Mouse (Mus musculus) brown adipose tissue, adult 24 weeks (tissue): ENCODE data around the gene Ovca2. TPM values are rescaled to one million over a fixed set of nuclear protein-coding genes. Genes with fewer than 3 reads are reported as not detected.

ENCODE experiments used
- H3K27ac ChIP-seq: fragments of 200-500 bp; replicated peaks from 2 replicates; pipeline ENCODE4 v1.5.1; 2012; ENCODE audit warnings: low read depth, mild to moderate bottlenecking, low read length
- H3K4me1 ChIP-seq: fragments of 200-500 bp; 2 replicates; pipeline ENCODE4 v1.6.1; 2012; ENCODE audit warnings: low read length, mixed read lengths; ENCODE audit not compliant: control insufficient read depth, insufficient read depth, insufficient read length
- H3K4me3 ChIP-seq: fragments of 200-500 bp; 2 replicates; pipeline ENCODE4 v1.5.1; 2012; ENCODE audit warnings: low read depth, mild to moderate bottlenecking, low read length, moderate library complexity; ENCODE audit not compliant: insufficient read depth
- polyA plus RNA-seq: library from polyadenylated mRNA; stranded (reverse); fragments of >200 nt; gene quantifications from 2 replicates; pipeline ENCODE4 v1.2.4, GENCODE M21; 2012; ENCODE audit not compliant: missing spikeins, insufficient read depth, insufficient read length

The Ovca2 gene
- polyA plus RNA-seq, 1 experiment, result 13.2 TPM

DNA sequence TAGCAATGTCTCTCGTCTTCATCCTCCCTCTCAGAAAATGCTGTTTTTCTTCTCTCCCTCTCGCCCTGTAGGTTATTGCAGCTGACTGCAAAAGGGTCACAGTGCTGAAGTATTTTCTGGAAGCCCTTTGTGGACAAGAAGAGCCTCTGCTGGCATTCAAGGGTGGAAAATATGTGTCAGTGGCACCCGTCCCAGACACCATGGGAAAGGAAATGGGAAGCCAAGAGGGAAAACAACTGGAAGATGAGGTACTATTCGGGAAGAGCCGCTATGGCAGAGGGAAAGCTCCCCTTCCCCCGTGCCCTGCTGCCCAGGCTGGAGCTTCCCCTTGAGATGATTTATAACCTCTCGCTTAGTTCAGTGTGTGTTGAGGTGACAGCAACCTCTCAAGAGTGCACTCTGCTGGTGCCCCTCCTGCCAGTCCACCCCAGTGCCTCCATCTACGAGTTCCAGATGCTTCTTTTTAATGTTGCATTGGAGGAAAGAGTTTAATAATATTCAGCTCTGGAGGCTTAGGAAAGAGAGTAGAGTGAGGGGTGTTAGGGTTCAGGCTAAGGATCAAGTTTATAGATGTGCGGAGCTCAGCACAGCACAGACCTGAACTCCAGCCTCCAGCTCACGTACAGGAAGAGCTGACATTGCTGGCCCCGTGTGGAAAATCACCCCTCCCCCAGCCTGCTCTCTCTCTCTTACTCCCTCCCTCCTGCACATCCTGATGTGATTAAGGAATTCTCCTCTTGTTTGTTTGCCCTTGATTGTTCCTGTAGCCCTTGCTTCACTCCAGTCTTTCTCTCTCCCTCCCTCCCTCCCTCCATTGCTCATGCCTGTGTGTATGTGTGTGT, 39.3 kb downstream of the Ovca2 start:
- H3K27ac ChIP-seq, result peak overlapping the region; percentile 82
- no peak overlapping the region for H3K4me3 ChIP-seq
- H3K4me1 ChIP-seq, result peaks cover 58% of the 10 kb centered on the region

DNA sequence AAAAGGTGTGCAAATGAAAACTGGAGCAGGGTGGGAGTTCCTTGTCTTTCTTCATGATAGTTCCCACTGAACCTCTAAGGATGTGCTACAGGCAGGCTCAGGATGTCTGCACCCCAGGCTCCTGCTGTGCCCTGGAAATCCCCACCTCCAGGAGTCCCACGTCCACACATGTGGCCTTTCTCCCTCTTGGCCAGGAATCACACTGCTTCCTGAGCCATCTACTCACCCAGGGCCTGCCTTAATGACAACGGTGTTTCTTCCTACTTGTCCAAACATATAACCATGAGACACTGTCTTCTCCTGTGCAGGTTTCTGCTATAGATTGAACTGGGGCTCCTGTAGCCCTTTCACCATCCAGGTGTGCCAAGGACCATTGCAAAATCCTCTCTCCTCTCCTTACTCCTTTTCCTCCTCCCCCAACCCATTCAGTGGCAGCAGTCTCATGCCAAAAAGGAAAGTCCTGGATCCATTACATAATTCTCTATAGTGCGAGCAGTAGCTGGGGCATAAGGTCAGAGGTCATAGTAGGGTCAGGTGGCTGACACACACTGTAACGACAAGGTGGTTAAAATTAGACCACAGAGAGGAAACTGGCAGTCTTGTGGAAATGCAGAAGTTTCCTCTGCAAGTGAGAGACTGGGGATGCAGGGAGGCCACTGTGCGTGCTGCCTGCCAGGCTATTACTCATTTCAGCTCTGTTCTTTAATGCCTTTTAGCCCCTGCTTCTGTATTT, 41.8 kb downstream of the Ovca2 start:
- H3K27ac ChIP-seq, result peak overlapping the region; percentile 87
- H3K4me3 ChIP-seq, result no peak overlapping the region
- peaks cover 63% of the 10 kb centered on the region for H3K4me1 ChIP-seq

- Histone ChIP-seq H3K4me3 (no peak overlapping the region), H3K27ac (peak overlapping the region; percentile 79), H3K4me1 (peaks cover 52% of the 10 kb centered on the region)
Observed at GRCm38 (mm10) chr11:75135358-75135757, 43.3 kb downstream of the Ovca2 start.

DNA sequence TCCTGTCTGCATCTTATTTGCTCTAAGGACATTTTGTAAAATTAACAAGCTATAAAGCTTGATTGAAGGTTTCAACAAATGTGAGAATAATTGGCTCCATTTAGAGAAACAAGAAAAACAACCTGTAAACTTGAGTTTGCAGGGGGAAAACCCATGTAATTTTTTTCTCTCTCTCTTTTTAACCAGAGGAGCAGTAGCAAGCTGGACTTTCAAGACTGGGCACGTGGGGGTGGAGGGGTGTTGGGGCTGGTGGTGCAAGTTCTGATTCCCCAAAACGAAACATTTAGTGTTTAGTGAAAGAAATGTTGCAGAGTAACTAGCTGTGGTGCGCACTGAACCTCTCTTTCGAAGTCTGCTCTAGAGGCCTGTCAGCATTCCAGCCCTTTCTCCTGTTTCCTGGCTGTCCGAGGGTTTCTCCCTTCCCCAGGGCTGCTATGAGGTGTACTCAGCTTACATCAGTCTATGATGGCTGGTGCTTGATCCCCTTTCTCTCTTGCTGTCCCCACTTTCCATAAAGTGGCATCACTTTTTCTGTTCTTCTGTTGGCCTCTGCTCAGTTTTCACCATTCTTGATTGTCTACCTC, 44.1 kb downstream of the Ovca2 start:
- Histone ChIP-seq H3K4me3 (no peak overlapping the region), H3K27ac (peak overlapping the region; percentile 79), H3K4me1 (peaks cover 44% of the 10 kb centered on the region)

DNA sequence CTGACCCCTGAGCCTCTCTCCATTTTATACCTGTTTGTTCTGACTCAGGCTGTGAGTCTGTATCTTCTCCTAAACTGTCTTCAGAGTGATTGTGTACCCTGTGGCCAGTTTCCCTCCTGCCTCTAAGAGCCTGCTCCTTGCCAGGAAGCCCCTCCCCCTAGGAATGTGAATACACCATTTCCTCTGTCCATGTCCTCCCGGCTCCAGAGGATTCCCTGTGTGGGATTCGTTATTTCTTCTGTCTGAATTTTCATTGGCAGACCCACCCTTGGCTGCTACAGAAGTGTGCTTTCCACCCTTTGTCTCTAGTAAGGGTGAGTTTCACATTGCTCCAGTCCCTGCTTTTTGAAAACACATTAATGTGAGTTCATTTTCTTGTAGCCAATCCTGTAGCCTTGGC, 44.7 kb downstream of the Ovca2 start:
- peaks cover 39% of the 10 kb centered on the region for H3K4me1 ChIP-seq
- H3K4me3 ChIP-seq, result no peak overlapping the region
- peak overlapping the region; percentile 86 for H3K27ac ChIP-seq

DNA sequence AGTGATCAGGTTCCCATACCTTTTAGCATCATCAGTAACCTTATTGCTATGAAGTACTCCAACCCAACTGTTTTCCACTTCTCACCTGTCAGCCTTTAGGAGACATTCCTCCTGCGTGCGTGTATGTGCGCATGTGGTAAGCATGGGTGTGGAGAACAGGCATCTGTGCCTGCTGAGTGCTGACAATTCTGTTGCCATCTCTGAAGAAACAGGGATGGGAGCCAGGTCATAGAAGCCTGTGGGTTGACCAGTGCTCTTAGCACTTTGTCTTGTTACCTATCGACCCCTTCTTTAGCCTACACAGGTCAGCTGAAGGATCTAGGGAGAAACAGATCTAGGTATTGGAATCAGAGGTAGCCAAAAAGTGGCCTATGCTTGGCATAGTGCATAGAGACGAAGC, 45.2 kb downstream of the Ovca2 start:
- H3K27ac ChIP-seq, result peak overlapping the region; percentile 86
- H3K4me3 ChIP-seq, result no peak overlapping the region
- peaks cover 33% of the 10 kb centered on the region for H3K4me1 ChIP-seq

DNA sequence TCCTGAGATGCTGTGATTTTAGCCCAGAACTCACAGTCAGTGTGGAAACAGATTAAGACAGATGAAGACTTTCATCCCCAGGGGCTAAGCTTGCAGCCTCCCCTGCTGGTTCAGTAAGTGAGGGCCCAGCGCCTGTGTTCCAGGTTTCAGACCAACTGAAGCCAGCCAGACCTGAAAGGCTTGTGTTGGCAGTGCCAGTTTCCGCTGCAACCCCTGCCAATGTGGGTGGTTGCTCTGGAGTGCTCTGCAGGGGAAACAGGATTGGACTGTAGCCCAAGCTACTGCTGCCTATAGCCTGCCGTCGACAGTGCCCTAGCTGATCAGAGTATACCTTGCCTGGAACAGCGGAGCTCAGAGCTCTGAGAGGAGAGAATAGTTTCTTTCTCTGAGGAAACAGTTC, 46.4 kb downstream of the Ovca2 start:
- H3K4me1 ChIP-seq, result peaks cover 23% of the 10 kb centered on the region
- no peak overlapping the region for H3K4me3 ChIP-seq
- H3K27ac ChIP-seq, result no peak overlapping the region; the same call in 1 of the 2 replicates

- Histone ChIP-seq H3K4me1 (peaks cover 14% of the 10 kb centered on the region), H3K4me3 (no peak overlapping the region), H3K27ac (no peak overlapping the region)
Observed at GRCm38 (mm10) chr11:75131300-75131699, 47.3 kb downstream of the Ovca2 start.

DNA sequence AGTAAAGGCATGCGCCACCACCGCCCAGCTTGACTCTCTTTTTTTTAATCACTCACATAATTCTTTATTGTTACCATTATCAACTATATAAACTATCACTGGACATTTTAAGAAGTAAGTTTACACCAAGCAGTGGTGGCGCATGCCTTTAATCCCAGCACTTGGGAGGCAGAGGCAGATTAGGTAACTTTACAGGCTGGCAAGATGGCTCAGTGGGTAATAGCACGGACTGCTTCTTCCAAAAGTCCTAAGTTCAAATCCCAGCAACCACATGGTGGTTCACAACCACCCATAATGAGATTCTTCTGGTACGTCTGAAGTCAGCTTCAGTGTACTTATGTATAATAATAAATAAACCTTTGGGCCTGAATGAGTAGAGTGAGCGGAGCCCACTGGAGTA, 49.2 kb downstream of the Ovca2 start:
- no peak overlapping the region for H3K27ac ChIP-seq
- no peak overlapping the region for H3K4me3 ChIP-seq
- H3K4me1 ChIP-seq, result peaks cover 5% of the 10 kb centered on the region

DNA sequence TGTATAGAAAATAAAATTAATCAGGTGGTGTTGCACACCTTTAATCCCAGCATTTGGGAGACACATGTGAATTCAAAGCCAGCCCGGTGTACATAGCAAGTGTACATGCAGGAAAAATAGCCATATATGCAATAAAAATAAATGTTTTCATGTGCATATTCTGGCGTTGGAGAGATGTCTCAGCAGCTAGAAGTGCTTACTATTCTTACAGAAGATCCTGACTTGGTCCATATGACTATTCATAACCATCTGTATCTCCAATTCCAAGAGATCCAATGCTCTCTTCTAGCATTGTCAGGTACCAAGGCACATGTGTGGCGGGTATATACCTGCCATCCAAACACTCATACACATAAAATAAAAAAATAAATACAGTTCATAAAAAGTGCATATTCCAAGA, 52.3 kb downstream of the Ovca2 start:
- Histone ChIP-seq H3K4me3 (no peak overlapping the region), H3K27ac (no peak overlapping the region), H3K4me1 (no peaks in the 10 kb centered on the region)

Other genes starting within 250 kb of the Ovca2 start
- gene Hic1, start 9.3 kb downstream of the Ovca2 start, polyA plus RNA-seq, result 4.9 and 5.3 TPM in 2 replicates
- gene Dph1, start 12.4 kb upstream of the Ovca2 start, polyA plus RNA-seq, result 8.8 and 9.4 TPM in 2 replicates
- 5.3 and 6.1 TPM in 2 replicates for gene Rtn4rl1, start 14.9 kb upstream of the Ovca2 start, polyA plus RNA-seq
- 20.1 and 24.7 TPM in 2 replicates for gene Rpa1, start 169.5 kb upstream of the Ovca2 start, polyA plus RNA-seq
- gene Smyd4, start 169.6 kb upstream of the Ovca2 start, polyA plus RNA-seq, result 12.4 and 13.4 TPM in 2 replicates
- gene Serpinf1, start 243.9 kb upstream of the Ovca2 start, polyA plus RNA-seq, result 78.8 and 102 TPM in 2 replicates